Mouse (Mus musculus) embryonic facial prominence, embryonic 11.5 days (tissue): ENCODE data around the gene Slc30a10. TPM values are rescaled to one million over a fixed set of nuclear protein-coding genes. Genes with fewer than 3 reads are reported as not detected.

Experiments used
- ATAC-seq: fragments of 200-750 bp; cut with Nextera tagmentation; replicated peaks from 2 replicates; pipeline ENCODE4 v1.8.0; 2017; ENCODE audit warnings: low read depth; ENCODE audit not compliant: insufficient number of reproducible peaks, low FRiP score, low TSS enrichment
- DNase-seq: peaks from one replicate; pipeline ENCODE4 v3.0.0-alpha.2; 2015; ENCODE audit warnings: low spot score
- H3K27ac ChIP-seq: fragments of 300-500 bp; sonication (generic); replicated peaks from 2 replicates; pipeline ENCODE4 v1.5.1; 2014; ENCODE audit warnings: mild to moderate bottlenecking, low read depth, low read length, control low read depth
- H3K27me3 ChIP-seq: fragments of 300-500 bp; sonication (generic); 2 replicates; pipeline ENCODE4 v1.6.1; 2014; ENCODE audit warnings: mild to moderate bottlenecking, low read length, moderate library complexity, mixed read lengths; ENCODE audit not compliant: control insufficient read depth, insufficient read depth
- H3K36me3 ChIP-seq: fragments of 300-500 bp; sonication (generic); replicated peaks from 2 replicates; pipeline ENCODE4 v1.6.1; 2014; ENCODE audit warnings: low read depth, mild to moderate bottlenecking, low read length, moderate library complexity, mixed read lengths; ENCODE audit not compliant: control insufficient read depth, insufficient read depth
- H3K4me1 ChIP-seq: fragments of 300-500 bp; sonication (generic); 2 replicates; pipeline ENCODE4 v1.6.1; 2014; ENCODE audit warnings: low read length, mixed read lengths; ENCODE audit not compliant: control insufficient read depth, insufficient read depth
- H3K4me2 ChIP-seq: fragments of 300-500 bp; sonication (generic); 2 replicates; pipeline ENCODE4 v1.6.1; 2014; ENCODE audit warnings: low read depth, mild to moderate bottlenecking, control low read depth, low read length, moderate library complexity
- H3K4me3 ChIP-seq: fragments of 300-500 bp; sonication (generic); 2 replicates; pipeline ENCODE4 v1.5.1; 2014; ENCODE audit warnings: low read depth, low read length, control low read depth
- H3K9ac ChIP-seq: fragments of 300-500 bp; sonication (generic); replicated peaks from 2 replicates; pipeline ENCODE4 v1.6.1; 2014; ENCODE audit warnings: mild to moderate bottlenecking, control low read depth, low read length
- H3K9me3 ChIP-seq: fragments of 300-500 bp; sonication (generic); replicated peaks from 2 replicates; pipeline ENCODE4 v1.6.1; 2016; ENCODE audit warnings: mild to moderate bottlenecking, low read length, inconsistent platforms, mixed read lengths; ENCODE audit not compliant: control insufficient read depth
- WGBS: fragments of 180-500 bp; shearing (Covaris S2); extraction: QIAGEN DNeasy Blood & Tissue Kit; methylation state at CpG from one replicate; pipeline ENCODE4 v1.1.7; 2014; 5-methylcytosine and 5-hydroxymethylcytosine counted together
- polyA plus RNA-seq: library from polyadenylated mRNA; unstranded; fragments of >200 nt; fragmentation: Nextera tagmentation; extraction: Ambion mirVana; gene quantifications from 2 replicates; pipeline ENCODE4 v1.2.1, GENCODE M21; 2014

The Slc30a10 gene
- polyA plus RNA-seq, 1 experiment from 2014 or later, result 0.95 TPM

GRCm38 (mm10) chr1:185431245-185431997 is 23.2 kb upstream of the Slc30a10 start:
- Histone ChIP-seq H3K27me3 (no peaks in the 10 kb centered on the region), H3K9ac (no peak overlapping the region), H3K4me3 (no peak overlapping the region), H3K4me1 (no peaks in the 10 kb centered on the region), H3K9me3 (no peaks in the 10 kb centered on the region), H3K27ac (no peak overlapping the region), H3K4me2 (no peak overlapping the region), H3K36me3 (no peaks in the 10 kb centered on the region; the same call in 1 of the 2 replicates)
- WGBS, result 81% methylated on average over 6 of the region's 6 CpGs
- DNase-seq (no peak), ATAC-seq (no peak)

- H3K9ac ChIP-seq, result no peak overlapping the region
- H3K9me3 ChIP-seq, result no peaks in the 10 kb centered on the region
- H3K36me3 ChIP-seq, result no peaks in the 10 kb centered on the region; the same call in 1 of the 2 replicates
- no peak overlapping the region for H3K4me2 ChIP-seq
- no peaks in the 10 kb centered on the region for H3K27me3 ChIP-seq
- no peaks in the 10 kb centered on the region for H3K4me1 ChIP-seq
- whole genome bisulfite sequencing, result 86% methylated on average over 13 of the region's 13 CpGs
- H3K4me3 ChIP-seq, result no peak overlapping the region
- DNase-seq, result no peak
- ATAC-seq, result no peak
- no peak overlapping the region for H3K27ac ChIP-seq
Observed at GRCm38 (mm10) chr1:185431998-185432317, 22.7 kb upstream of the Slc30a10 start.

GRCm38 (mm10) chr1:185433112-185433511 is 21.5 kb upstream of the Slc30a10 start:
- 81% methylated on average over 6 of the region's 6 CpGs for WGBS
- Histone ChIP-seq H3K27me3 (no peaks in the 10 kb centered on the region), H3K36me3 (no peaks in the 10 kb centered on the region; the same call in 1 of the 2 replicates), H3K27ac (no peak overlapping the region), H3K4me2 (no peak overlapping the region), H3K4me1 (no peaks in the 10 kb centered on the region), H3K9ac (no peak overlapping the region), H3K4me3 (no peak overlapping the region), H3K9me3 (no peaks in the 10 kb centered on the region)
- DNase-seq (no peak), ATAC-seq (no peak)

GRCm38 (mm10) chr1:185438841-185439580 is 15.6 kb upstream of the Slc30a10 start:
- 76% methylated on average over 9 of the region's 9 CpGs for WGBS
- no peaks in the 10 kb centered on the region for H3K27me3 ChIP-seq
- H3K4me3 ChIP-seq, result no peak overlapping the region
- no peaks in the 10 kb centered on the region for H3K9me3 ChIP-seq
- H3K36me3 ChIP-seq, result no peaks in the 10 kb centered on the region
- H3K9ac ChIP-seq, result no peak overlapping the region
- no peak for DNase-seq
- no peak overlapping the region for H3K27ac ChIP-seq
- no peaks in the 10 kb centered on the region for H3K4me1 ChIP-seq
- no peak overlapping the region for H3K4me2 ChIP-seq
- no peak for ATAC-seq

GRCm38 (mm10) chr1:185441703-185442472 is 12.8 kb upstream of the Slc30a10 start:
- no peaks in the 10 kb centered on the region for H3K27me3 ChIP-seq
- no peak for ATAC-seq
- WGBS, result 73% methylated on average over 18 of the region's 18 CpGs
- H3K9me3 ChIP-seq, result no peaks in the 10 kb centered on the region
- no peak overlapping the region for H3K27ac ChIP-seq
- H3K9ac ChIP-seq, result no peak overlapping the region
- no peak for DNase-seq
- H3K4me3 ChIP-seq, result no peak overlapping the region
- H3K4me2 ChIP-seq, result no peak overlapping the region
- H3K4me1 ChIP-seq, result no peaks in the 10 kb centered on the region
- no peaks in the 10 kb centered on the region for H3K36me3 ChIP-seq

GRCm38 (mm10) chr1:185448936-185449335 is 5.7 kb upstream of the Slc30a10 start:
- no peaks in the 10 kb centered on the region for H3K4me1 ChIP-seq
- H3K4me3 ChIP-seq, result no peak overlapping the region
- no peak for ATAC-seq
- no peaks in the 10 kb centered on the region for H3K27me3 ChIP-seq
- DNase-seq, result no peak
- H3K27ac ChIP-seq, result no peak overlapping the region
- H3K4me2 ChIP-seq, result no peak overlapping the region
- 88% methylated on average over 7 of the region's 7 CpGs for WGBS
- H3K9ac ChIP-seq, result no peak overlapping the region
- H3K36me3 ChIP-seq, result no peaks in the 10 kb centered on the region
- no peaks in the 10 kb centered on the region for H3K9me3 ChIP-seq

GRCm38 (mm10) chr1:185449727-185450126 is 4.9 kb upstream of the Slc30a10 start:
- ATAC-seq (no peak), DNase-seq (no peak)
- H3K9me3 ChIP-seq, result no peaks in the 10 kb centered on the region
- no peak overlapping the region for H3K27ac ChIP-seq
- no peaks in the 10 kb centered on the region for H3K4me1 ChIP-seq
- 87% methylated on average over 2 of the region's 2 CpGs for WGBS
- no peaks in the 10 kb centered on the region for H3K36me3 ChIP-seq
- H3K4me2 ChIP-seq, result no peak overlapping the region
- H3K4me3 ChIP-seq, result no peak overlapping the region
- no peak overlapping the region for H3K9ac ChIP-seq
- peaks cover 4% of the 10 kb centered on the region; the same call in 1 of the 2 replicates for H3K27me3 ChIP-seq
